Mouse (Mus musculus) thymus, adult 2 months (tissue): ENCODE results near the gene Arl15.

Source experiments
- CTCF ChIP-seq: fragments of 200-500 bp; IDR thresholded peaks from 2 replicates; pipeline ENCODE4 v1.5.1; 2012; ENCODE audit warnings: mild to moderate bottlenecking, control low read depth, low read length, moderate library complexity, borderline replicate concordance; ENCODE audit not compliant: control insufficient read depth, poor library complexity, insufficient read depth; ENCODE audit errors: extremely low read depth
- POLR2A ChIP-seq: fragments of 200-500 bp; IDR thresholded peaks from 2 replicates; pipeline ENCODE4 v1.6.1; 2012; ENCODE audit warnings: mild to moderate bottlenecking, low read length, control low read depth, moderate library complexity; ENCODE audit not compliant: control insufficient read depth, poor library complexity, insufficient read depth; ENCODE audit errors: extremely low read depth

DNA sequence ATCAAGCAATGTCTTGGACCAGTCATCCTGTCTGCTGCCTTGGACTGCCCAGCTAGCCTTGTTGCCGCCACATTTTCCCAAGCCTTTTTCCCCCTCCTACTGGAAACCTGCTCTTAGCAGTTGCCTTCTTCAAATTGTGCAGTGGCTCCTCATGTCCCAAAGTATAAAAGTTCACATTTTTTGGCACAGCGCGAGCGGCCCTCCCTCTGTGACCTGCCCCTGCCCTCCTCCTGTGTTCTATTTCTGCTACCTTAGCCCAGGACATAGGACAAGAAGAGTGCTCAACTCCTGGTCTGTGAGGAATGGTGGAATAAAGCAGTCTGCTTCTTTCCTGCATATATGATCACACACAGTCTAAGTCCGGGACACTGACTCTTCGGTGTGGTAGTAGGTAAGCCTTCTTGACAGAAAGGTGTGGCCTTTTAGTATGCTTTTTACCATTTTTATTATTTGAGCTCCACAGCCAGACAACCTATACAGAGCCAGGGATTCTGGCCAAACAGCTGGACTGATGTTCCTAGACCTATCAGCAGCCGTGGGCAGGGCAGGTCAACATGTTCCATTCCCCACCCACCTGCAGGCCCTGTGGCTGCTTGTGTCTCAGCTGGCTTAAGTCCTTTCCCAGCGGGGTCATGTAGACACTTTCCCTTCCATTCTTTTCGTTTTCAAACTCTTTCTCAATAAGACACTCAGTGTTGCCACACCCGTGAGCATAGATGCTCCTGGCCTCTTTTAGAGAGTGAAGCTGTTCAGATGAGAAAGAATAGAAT lies 293.6 kb downstream of the Arl15 start:
- TF ChIP-seq CTCF, result no peak
- TF ChIP-seq POLR2A, result no peak
